Mouse (Mus musculus): ENCODE results near the gene Sult4a1. TPM values are rescaled to one million over a fixed set of nuclear protein-coding genes. Genes with fewer than 3 reads are reported as not detected.
"Not testable (repeated sequence)": the region's sequence is repeated elsewhere in the genome, so short reads cannot be mapped to it uniquely, and the experiment has no call there.

Gene Sult4a1
- total RNA-seq, 2 experiments from 2014 or later, result not detected

- no peak for DNase-seq (ENCODE audit: low spot score)
- intact Hi-C loops (cut with DNase I), result no loop called here
Measured at GRCm38 (mm10) chr15:84105924-84106500, 458 bp upstream of the Sult4a1 start.

- no peak for DNase-seq (ENCODE audit: low spot score)
- intact Hi-C loops (cut with DNase I), result no loop called here
Measured at GRCm38 (mm10) chr15:84104626-84105025, 928 bp downstream of the Sult4a1 start.

- intact Hi-C loops (cut with DNase I); DNase-seq (ENCODE audit: low spot score): not testable (repeated sequence)
Measured at GRCm38 (mm10) chr15:84097536-84097935, 8.0 kb downstream of the Sult4a1 start.

DNA sequence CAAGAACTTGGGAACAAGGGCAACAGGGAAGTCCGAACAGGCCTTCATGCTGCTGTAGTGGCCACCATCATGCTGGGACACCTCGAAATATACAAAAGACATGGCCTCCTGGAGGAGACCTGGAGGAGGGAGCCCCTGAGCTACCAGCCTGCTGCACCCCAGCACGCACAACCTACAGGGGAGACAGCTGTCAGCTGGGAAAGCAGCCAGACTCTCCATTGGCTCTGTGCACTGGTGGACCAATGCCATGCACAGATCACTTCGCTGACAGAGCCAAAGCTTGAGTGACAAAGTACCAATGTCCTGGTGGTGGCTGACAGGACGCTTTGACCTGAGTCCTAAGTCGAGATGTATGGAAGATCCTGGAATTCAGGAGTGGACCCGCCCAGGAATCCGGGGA lies 9.5 kb downstream of the Sult4a1 start:
- no peak for DNase-seq (ENCODE audit: low spot score)
- intact Hi-C loops (cut with DNase I), result no loop called here

DNA sequence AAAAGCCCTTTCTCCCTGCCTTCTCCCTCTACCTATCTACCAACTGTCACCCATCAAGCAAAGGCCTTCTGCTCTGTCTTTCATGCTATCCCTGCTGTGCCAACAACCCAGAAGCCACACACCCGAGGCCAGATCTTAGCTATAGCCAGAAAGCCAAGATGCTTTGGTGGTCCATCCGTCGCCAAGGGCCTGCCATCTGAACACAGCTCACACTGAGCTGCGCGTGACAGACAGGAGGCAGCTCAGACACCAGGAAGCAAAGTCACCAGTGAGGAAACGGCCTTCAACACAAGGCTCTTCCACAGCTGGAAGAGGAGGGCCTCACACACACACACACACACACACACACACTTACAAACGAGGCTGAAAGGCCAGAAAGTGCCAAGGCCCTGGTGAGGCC lies 10.6 kb downstream of the Sult4a1 start:
- DNase-seq (ENCODE audit: low spot score), result no peak
- intact Hi-C loops (cut with DNase I), result no loop called here

DNA sequence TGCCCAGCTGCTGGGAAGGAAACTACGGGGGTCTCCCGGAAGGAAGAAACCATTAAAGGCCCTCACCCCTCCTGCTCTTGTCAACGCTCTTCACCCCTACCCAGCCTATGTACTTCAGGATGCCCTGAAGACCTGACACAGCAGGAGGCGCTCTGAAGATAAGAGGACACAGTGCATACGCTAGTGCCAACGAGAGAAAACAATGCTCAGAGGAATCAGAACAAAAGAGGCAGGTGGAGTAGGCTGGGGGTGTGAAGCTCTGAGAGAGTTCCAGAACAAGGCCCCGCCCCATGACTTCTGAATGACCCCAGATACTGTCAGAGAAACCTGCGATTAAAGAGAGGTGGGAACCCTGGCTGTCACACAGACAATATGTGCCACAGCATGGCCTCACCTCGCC lies 18.8 kb downstream of the Sult4a1 start:
- no peak for DNase-seq (ENCODE audit: low spot score)
- intact Hi-C loops (cut with DNase I), result no loop called here

GRCm38 (mm10) chr15:84086364-84086763 lies 19.2 kb downstream of the Sult4a1 start:
- DNase-seq (ENCODE audit: low spot score), result no peak
- intact Hi-C loops (cut with DNase I), result no loop called here

GRCm38 (mm10) chr15:84080069-84080468 lies 25.5 kb downstream of the Sult4a1 start:
- intact Hi-C loops (cut with DNase I), result no loop called here
- DNase-seq (ENCODE audit: low spot score), result no peak

- intact Hi-C loops (cut with DNase I), result no loop called here
- no peak for DNase-seq (ENCODE audit: low spot score)
Measured at GRCm38 (mm10) chr15:84079519-84079918, 26.0 kb downstream of the Sult4a1 start.

DNA sequence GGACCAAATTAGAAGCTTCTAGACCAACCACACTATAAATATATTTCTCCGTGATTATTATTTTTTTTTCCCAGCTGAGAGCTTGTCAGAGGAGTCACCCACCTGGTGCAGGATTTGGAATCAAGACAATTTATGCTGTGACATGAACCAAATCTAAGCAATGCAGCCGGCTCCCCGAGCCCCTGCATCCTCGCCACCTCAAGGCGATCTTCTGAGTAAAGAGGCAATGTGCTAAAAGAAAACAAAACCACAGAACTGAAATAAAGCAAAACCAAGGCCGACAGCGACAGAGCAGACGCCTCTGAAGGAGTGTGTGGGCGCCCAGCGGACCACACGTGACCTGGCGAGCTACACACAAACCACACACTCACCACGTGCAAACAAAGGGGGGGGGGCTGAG lies 26.9 kb downstream of the Sult4a1 start:
- intact Hi-C loops (cut with DNase I), result no loop called here
- DNase-seq (ENCODE audit: low spot score), result no peak

DNA sequence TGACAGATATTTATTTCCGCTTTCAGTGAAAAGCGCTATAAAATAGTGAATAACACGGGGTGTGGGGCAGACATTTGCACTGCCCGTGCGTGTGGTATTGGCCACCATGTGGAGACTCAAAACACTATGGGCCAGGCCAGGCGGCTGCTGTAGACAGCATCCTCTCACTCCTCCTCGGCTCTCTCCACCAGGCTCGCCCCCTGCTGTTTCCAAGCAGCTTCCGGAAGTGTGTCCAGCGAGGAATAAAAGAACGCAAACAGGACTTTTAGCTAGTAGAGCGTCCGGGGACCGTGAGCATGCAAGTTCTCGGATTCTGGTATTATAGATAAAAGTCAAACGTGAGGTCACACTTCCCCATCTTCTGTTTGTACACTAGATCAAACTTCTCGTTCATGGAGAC lies 28.4 kb downstream of the Sult4a1 start:
- no peak for DNase-seq (ENCODE audit: low spot score)
- intact Hi-C loops (cut with DNase I), result no loop called here

GRCm38 (mm10) chr15:84074705-84075185 lies 30.8 kb downstream of the Sult4a1 start:
- intact Hi-C loops (cut with DNase I), result loop anchor here (1.0 to 5.0 kb wide), 3 partner anchors 93 to 557 kb away; partner anchors contain the start of gene Pnpla3
- DNase-seq (ENCODE audit: low spot score), result no peak

DNA sequence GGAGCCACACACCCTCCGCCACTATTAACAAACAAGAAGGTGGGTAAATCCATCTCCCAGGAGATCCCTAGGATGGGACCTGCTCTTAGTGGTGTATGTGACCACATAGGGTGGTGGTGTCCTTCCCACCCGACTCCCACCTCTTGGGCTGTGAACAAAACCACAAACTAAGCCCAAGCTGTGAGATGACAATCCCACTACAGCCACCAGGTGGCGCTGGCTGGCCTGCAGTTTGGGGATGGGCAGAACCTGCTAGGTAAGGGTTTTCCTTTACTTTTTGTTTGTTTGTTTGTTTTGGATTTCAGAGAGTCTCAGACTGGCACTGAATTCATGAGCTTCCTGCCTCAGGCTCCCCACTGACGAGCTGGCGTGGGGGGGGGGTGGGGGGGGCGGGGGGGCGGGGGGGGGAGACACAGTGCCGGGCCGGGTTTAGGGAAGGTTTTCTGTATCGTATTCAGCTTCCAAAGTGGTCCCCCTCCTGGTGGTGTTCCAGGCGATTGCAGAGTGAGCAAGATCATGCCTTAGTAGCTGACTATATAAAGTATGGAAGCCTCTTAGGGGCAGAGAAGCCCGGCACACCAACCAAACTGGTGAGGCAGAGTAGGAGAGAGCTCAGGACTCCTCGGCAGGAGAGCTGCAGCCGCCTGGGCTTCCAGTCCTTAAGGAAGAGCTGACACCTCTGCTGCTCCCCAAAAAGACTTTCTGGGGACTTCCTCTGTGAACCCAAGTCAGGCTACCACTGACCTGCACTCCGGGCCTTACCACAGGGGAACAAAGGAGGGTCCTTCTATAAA lies 31.4 kb downstream of the Sult4a1 start:
- no peak for DNase-seq (ENCODE audit: low spot score)
- intact Hi-C loops (cut with DNase I), result loop anchor here (1.0 to 5.0 kb wide), 3 partner anchors 93 to 557 kb away; partner anchors contain the start of gene Pnpla3

DNA sequence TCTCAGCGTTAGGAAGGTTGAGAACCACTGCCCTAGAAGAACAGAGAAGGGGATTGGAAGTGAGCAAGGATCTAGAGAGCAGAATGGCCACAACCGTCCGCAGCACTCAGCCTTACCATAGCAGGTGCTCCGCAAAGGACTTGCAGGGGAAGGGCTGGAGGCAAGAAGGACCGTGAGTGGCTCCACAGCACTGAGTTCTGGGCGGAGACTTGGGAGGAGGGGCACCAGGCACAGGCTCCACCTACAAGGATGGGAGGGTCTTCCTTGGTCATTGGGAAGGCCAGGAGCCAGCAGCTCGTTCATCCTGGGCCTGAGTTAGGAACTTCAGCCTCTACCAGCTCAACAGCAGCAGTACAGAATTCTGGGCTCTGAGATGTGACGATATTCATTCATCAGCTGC lies 32.5 kb downstream of the Sult4a1 start:
- DNase-seq (ENCODE audit: low spot score), result no peak
- intact Hi-C loops (cut with DNase I), result loop anchor here (5.0 kb wide), 1 partner anchor 94 kb away; the partner anchor contains the start of gene Pnpla3

GRCm38 (mm10) chr15:84072226-84072625 lies 33.3 kb downstream of the Sult4a1 start:
- intact Hi-C loops (cut with DNase I), result loop anchor here (5.0 kb wide), 1 partner anchor 95 kb away; the partner anchor contains the start of gene Pnpla3
- no peak for DNase-seq (ENCODE audit: low spot score)

- no peak for DNase-seq (ENCODE audit: low spot score)
- intact Hi-C loops (cut with DNase I), result loop anchor here (5.0 kb wide), 1 partner anchor 97 kb away; the partner anchor contains the start of gene Pnpla3
Measured at GRCm38 (mm10) chr15:84070116-84070676, 35.4 kb downstream of the Sult4a1 start.

GRCm38 (mm10) chr15:84069455-84070050 lies 36.0 kb downstream of the Sult4a1 start:
- intact Hi-C loops (cut with DNase I), result loop anchor here (5.0 to 10.0 kb wide), 2 partner anchors 98 to 435 kb away; partner anchors contain the start of gene Pnpla3
- no peak for DNase-seq (ENCODE audit: low spot score)

- intact Hi-C loops (cut with DNase I), result loop anchor here (10.0 kb wide), 1 partner anchor 431 kb away; no protein-coding TSS in a partner anchor
- no peak for DNase-seq (ENCODE audit: low spot score)
Measured at GRCm38 (mm10) chr15:84065701-84066100, 39.9 kb downstream of the Sult4a1 start.

DNA sequence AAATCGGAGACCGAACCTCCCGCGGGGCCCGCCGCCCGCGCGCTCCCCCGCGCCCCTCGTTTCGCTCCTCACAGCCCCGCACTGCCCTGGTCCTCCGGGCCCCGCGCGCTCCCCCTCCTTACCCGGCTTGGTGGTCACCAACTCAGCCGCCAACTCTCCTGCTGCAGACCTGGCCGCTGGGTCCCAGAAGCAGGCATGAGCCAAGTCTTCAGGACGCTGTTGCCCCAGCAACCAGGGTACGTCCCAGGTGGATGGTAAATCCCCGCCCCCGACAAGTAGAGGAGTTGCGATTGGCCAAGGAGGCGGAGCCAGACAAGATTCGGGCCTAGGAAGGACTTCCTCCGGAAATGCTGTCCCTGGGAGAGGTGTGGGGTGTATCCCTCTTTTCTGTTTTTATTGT lies 40.4 kb downstream of the Sult4a1 start, which contains the start of gene Efcab6:
Gene Efcab6, minus strand, starts transcription at position 240 of the 400 bp plus-strand sequence.
- intact Hi-C loops (cut with DNase I), result loop anchor here (10.0 kb wide), 1 partner anchor 430 kb away; no protein-coding TSS in a partner anchor
- DNase-seq (ENCODE audit: low spot score), result no peak

GRCm38 (mm10) chr15:84058841-84059240 lies 46.7 kb downstream of the Sult4a1 start:
- intact Hi-C loops (cut with DNase I), result no loop called here
- no peak for DNase-seq (ENCODE audit: low spot score)

Measured in heart, postnatal 25 days (tissue).